Mouse (Mus musculus) retina, postnatal 7 days (tissue): ENCODE results near the gene Klhdc8b.

Experiments used
- DNase-seq: peaks from one replicate; pipeline ENCODE4 v3.0.0-alpha.2; 2012; ENCODE audit warnings: low read depth, low spot score

Gene Klhdc8b

GRCm38 (mm10) chr9:108451519-108452160, 9.7 kb downstream of the Klhdc8b start:
- DNase-seq = no peak

DNA sequence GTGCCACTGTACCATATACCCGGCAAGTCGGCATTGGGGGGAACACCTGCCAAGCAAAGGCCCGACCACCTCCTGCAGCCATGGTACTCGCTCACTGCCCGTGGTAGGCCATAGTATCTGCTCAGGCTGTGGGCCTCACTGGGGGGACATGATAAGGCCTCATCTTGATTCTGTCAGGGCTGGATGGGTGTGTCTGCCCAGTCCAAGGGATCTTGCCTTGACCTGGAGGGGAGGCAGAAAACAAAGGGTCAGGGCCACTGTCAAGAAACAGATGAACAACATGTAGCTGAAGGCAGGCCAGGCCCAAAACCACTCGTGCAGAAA, 10.2 kb downstream of the Klhdc8b start:
- no peak for DNase-seq

- peak; percentile 87 for DNase-seq
Measured at GRCm38 (mm10) chr9:108450292-108451169, 10.8 kb downstream of the Klhdc8b start.

DNA sequence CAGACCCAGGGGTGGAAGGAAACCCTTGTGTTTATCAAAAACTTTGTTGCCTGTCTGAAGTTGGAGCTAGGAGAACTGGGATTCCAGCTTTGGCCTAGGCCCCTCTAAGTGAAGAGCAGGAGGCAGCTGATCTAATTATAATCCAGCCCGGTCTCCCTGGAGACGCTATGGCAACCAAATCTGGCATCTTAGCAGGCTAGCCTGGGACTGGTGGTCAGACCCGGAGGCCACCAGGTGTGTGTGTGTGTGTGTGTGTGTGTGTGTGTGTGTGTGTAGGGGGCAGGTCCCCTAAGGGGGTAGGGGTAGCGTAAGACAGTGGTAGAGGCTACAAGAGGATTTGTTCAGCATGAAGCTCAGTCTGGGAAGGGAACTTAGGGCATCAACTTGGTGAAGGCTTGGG, 11.5 kb downstream of the Klhdc8b start:
- DNase-seq = peak; percentile 85

- DNase-seq = no peak
Measured at GRCm38 (mm10) chr9:108445125-108445524, 16.3 kb downstream of the Klhdc8b start.

- no peak for DNase-seq
Measured at GRCm38 (mm10) chr9:108441236-108441919, 20.0 kb downstream of the Klhdc8b start.

DNA sequence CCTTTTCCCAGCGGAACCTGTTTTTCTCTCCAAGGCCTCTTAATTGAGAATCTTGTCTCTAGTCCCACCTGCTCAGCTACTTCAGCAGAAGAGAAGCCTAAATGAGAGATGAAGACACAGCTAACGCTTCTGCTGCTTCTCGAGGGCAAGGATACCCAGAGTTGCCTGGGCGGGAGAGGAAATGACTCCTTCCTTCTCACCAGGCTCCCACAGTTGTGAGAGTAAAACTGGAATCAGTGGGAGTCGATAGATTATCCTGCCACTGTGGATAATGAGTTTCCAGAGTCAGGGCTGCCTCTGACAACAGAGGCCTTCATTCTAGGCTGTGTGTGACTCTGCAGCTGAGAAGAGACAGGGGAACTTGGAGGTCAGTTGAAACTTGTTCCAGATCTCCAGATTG, 20.9 kb downstream of the Klhdc8b start:
- DNase-seq = no peak

GRCm38 (mm10) chr9:108439176-108439575, 22.2 kb downstream of the Klhdc8b start:
- DNase-seq = no peak

DNA sequence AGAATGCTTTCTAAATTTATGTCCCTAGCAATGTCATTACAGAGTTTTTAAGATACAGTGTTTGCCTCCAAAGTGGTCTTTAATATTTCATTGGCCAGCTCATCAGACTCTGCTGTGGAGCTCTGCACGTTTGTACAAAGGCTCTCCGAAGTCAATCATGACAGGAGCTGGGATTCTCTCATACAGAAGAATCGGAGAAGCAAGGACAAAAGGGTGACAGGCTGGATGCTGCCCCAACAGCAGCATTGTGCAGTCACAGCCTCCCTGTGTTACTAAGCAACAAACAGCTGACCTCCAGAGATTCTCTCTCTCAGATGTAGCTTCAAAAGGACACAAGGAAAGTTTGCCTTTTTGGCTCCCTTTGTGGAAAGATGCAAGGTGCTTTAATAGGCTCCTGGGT, 25.2 kb downstream of the Klhdc8b start, which contains the start of gene BC048562:
TSS of gene BC048562 (plus strand) at position 301 of the 400 bp plus-strand sequence.
- DNase-seq = no peak

DNA sequence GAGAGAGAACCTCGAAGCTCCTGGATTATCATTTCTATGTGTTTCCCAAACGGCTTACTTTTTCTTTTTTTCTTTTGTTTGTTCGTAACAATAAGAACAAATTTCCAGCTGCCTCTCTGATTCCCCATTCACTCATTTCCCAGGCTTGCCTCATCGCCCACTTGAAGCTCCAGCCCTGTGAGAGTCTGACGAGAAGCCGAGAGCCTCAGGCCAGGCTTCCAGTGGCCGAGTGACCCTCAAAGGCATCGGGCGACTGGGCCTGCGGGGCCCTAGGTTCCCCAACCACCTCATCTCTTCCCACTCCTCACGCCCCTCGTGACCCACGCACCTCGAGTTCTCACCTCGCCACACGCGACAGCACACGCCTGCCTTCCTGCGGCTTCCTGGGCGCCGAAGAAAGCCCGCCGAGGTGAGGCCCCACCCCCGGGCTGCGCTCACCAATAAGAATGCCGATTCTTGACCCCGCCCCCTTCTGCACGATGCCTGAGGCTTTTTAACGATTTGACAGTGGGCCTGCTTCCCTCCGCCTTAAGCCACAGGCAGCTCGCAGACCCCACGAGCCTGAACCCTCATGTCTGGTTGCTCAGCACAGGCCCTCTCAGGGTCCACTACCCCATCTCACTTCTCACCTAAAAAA, 29.8 kb downstream of the Klhdc8b start:
- DNase-seq = peak; percentile 17

GRCm38 (mm10) chr9:108428384-108428783, 33.0 kb downstream of the Klhdc8b start, which contains the start of gene Ccdc36:
Gene Ccdc36 (minus strand): TSS chr9:108428484.
- DNase-seq = no peak

DNA sequence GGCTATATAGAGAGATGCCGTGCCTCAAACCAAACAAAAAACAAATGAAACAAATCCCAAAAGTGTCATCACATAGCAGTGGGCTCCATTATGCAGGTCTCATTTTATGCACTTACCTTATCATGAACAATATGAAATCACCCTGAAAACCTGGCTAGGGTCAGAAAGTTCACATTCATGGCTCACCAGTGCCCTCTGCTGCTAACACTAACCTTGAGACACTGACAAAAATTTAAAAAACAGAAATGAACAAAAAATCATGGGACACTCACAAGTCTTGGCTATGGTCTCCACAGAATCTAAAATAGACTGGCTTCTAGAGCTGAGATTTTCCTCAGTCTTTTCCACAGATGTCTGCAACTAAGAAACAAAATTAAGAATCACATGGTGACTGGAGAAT, 49.2 kb downstream of the Klhdc8b start:
- DNase-seq = no peak

GRCm38 (mm10) chr9:108411381-108411942, 49.9 kb downstream of the Klhdc8b start:
- DNase-seq = no peak

- DNase-seq = no peak
Measured at GRCm38 (mm10) chr9:108409535-108409934, 51.8 kb downstream of the Klhdc8b start.

DNA sequence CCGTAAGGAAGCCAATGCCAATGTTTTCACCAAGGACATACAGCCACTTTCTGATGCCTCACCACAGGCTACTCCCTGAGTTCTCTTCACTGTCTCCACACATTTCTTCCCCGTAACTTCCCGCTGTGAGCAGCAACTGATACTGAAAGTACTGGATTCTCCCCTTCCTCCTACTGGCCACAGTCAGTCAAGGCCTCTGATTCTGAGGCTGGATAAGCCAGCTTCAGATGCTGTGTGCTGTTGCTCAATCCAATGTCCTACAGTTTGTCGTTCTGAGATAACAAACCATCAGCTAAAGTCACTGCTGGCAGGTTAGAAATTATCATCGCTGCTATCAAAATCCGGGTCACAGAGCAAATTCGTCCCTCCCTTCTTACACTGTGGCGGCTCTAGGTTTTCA, 56.9 kb downstream of the Klhdc8b start:
- DNase-seq = no peak

GRCm38 (mm10) chr9:108403081-108403480, 58.3 kb downstream of the Klhdc8b start:
- no peak for DNase-seq

DNA sequence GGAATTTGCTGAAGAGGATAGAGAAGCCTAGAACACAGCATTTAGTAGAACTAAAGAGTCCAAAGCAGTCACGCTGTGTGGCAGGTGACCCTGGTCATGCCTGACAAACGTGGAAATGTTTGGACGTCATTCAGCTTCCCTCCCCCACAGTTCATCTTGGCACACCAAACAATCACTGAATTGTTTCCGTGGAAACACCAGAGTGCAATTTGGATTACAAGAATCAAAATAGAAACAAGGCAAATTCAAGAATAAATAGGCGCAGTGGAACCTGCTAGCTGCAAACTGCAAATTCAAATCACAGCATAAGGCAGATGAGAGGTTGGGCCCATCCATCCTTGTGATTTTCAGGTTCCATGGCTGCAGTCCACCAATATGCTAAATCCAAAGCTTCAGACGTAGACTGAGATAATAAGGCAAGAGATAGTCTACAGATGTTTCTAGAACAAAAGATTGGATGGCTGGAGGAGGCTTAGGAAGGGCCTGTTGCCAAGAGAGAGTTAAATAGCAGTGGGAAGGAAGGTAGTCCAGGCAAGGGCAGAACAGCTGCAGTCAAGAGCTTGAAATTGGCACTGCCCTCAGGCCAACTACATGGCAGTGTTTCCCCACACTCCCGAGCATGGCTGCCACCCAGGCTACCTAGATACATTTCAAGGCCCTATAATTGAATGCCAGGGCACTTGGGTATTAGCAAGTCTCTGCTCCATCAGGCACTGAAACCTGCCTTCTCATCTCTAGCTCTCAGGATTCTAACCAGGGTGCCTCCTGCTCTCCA, 60.0 kb downstream of the Klhdc8b start:
- DNase-seq = no peak

DNA sequence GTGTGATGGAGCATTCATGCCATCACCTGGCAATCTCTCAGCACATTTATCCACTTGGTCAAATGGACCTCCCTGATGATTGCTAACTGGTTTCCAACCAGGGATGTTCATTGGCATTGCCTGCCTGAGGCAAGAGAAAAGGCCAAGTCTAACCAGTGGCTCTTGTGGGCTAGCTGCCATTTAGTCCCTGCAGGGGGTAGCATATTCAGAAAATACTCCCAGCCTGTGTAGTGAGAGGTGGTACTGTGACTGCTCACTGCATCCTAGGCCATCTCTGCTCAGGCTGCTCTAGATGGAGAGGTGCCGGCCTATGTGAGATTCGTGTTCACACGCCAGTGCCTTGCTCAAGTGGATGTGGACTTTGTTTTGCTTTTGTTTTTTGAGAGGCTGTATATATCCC, 63.1 kb downstream of the Klhdc8b start:
- DNase-seq = no peak
